Mouse (Mus musculus) liver, embryonic 11.5 days (tissue): ENCODE results near the gene Tbx2. TPM values are rescaled to one million over a fixed set of nuclear protein-coding genes. Genes with fewer than 3 reads are reported as not detected.

ENCODE experiments used
- ATAC-seq: fragments of 200-750 bp; cut with Nextera tagmentation; replicated peaks from 2 replicates; pipeline ENCODE4 v1.8.0; 2017; ENCODE audit warnings: moderate number of reproducible peaks, mild to moderate bottlenecking, moderate TSS enrichment, moderate library complexity; ENCODE audit not compliant: low FRiP score
- DNase-seq: peaks from one replicate; pipeline ENCODE4 v3.0.0-alpha.2; 2017; ENCODE audit warnings: low spot score
- H3K27ac ChIP-seq: fragments of 300-500 bp; sonication (generic); 2 replicates; pipeline ENCODE4 v1.5.1; 2014; ENCODE audit warnings: mild to moderate bottlenecking, low read depth, low read length, control low read depth
- H3K27me3 ChIP-seq: fragments of 300-500 bp; sonication (generic); replicated peaks from 2 replicates; pipeline ENCODE4 v1.6.1; 2014; ENCODE audit warnings: low read length, mixed read lengths; ENCODE audit not compliant: control insufficient read depth, insufficient read depth
- H3K36me3 ChIP-seq: fragments of 300-500 bp; sonication (generic); 2 replicates; pipeline ENCODE4 v1.6.1; 2014; ENCODE audit warnings: mild to moderate bottlenecking, low read length, moderate library complexity, mixed read lengths; ENCODE audit not compliant: control insufficient read depth, insufficient read depth
- H3K4me1 ChIP-seq: fragments of 300-500 bp; sonication (generic); replicated peaks from 2 replicates; pipeline ENCODE4 v1.6.1; 2014; ENCODE audit warnings: low read length, mixed read lengths; ENCODE audit not compliant: control insufficient read depth, insufficient read depth
- H3K4me2 ChIP-seq: fragments of 300-500 bp; sonication (generic); 2 replicates; pipeline ENCODE4 v1.6.1; 2014; ENCODE audit warnings: mild to moderate bottlenecking, control low read depth, moderate library complexity
- H3K4me3 ChIP-seq: fragments of 300-500 bp; sonication (generic); 2 replicates; pipeline ENCODE4 v1.5.1; 2014; ENCODE audit warnings: low read depth, low read length, control low read depth
- H3K9ac ChIP-seq: fragments of 300-500 bp; sonication (generic); 2 replicates; pipeline ENCODE4 v1.6.1; 2014; ENCODE audit warnings: low read depth, low read length, control low read depth
- H3K9me3 ChIP-seq: fragments of 300-500 bp; sonication (generic); 2 replicates; pipeline ENCODE4 v1.6.1; 2016; ENCODE audit warnings: low read length, inconsistent platforms, mixed read lengths; ENCODE audit not compliant: control insufficient read depth
- WGBS: fragments of 180-500 bp; shearing (Covaris S2); extraction: QIAGEN DNeasy Blood & Tissue Kit; methylation state at CpG from one replicate; pipeline ENCODE4 v1.1.7; 2014; 5-methylcytosine and 5-hydroxymethylcytosine counted together
- polyA plus RNA-seq: library from polyadenylated mRNA; unstranded; fragments of >200 nt; fragmentation: Nextera tagmentation; extraction: Ambion mirVana; gene quantifications from 2 replicates; pipeline ENCODE4 v1.2.1, GENCODE M21; 2014

Tbx2 gene
- polyA plus RNA-seq, 1 experiment from 2014 or later: 3.2 TPM

- Histone ChIP-seq H3K9me3 (no peaks in the 10 kb centered on the region), H3K27ac (no peak overlapping the region), H3K9ac (0 out of 2 replicates have a peak overlapping the region, but pooled peaks have one; percentile 12), H3K36me3 (no peaks in the 10 kb centered on the region), H3K27me3 (peaks cover 97% of the 10 kb centered on the region), H3K4me3 (peak overlapping the region; percentile 13), H3K4me2 (peak overlapping the region; percentile 47), H3K4me1 (peaks cover 17% of the 10 kb centered on the region)
- no peak for DNase-seq
- 6% methylated on average over 21 of the region's 21 CpGs for WGBS
- ATAC-seq: no peak
Observed at GRCm38 (mm10) chr11:85840803-85841145, 8.4 kb downstream of the Tbx2 start.

GRCm38 (mm10) chr11:85841211-85841681 is 8.9 kb downstream of the Tbx2 start:
- WGBS: 16% methylated on average over 8 of the region's 8 CpGs
- H3K9ac ChIP-seq: no peak overlapping the region
- ATAC-seq (no peak), DNase-seq (no peak)
- H3K27ac ChIP-seq: no peak overlapping the region
- peaks cover 17% of the 10 kb centered on the region for H3K4me1 ChIP-seq
- no peaks in the 10 kb centered on the region for H3K9me3 ChIP-seq
- peaks cover 97% of the 10 kb centered on the region for H3K27me3 ChIP-seq
- peak overlapping the region; percentile 13; the same call in 1 of the 2 replicates for H3K4me3 ChIP-seq
- peak overlapping the region; percentile 67 for H3K4me2 ChIP-seq
- H3K36me3 ChIP-seq: no peaks in the 10 kb centered on the region

GRCm38 (mm10) chr11:85841980-85842379 is 9.6 kb downstream of the Tbx2 start:
- no peaks in the 10 kb centered on the region for H3K36me3 ChIP-seq
- H3K27me3 ChIP-seq: peaks cover 97% of the 10 kb centered on the region
- no peak overlapping the region for H3K9ac ChIP-seq
- H3K9me3 ChIP-seq: no peaks in the 10 kb centered on the region
- WGBS: under 1% methylated on average over 32 of the region's 32 CpGs
- H3K4me1 ChIP-seq: peaks cover 17% of the 10 kb centered on the region
- no peak overlapping the region for H3K27ac ChIP-seq
- DNase-seq (peak; percentile 71), ATAC-seq (peak; percentile 38)
- peak overlapping the region; percentile 67 for H3K4me2 ChIP-seq
- H3K4me3 ChIP-seq: peak overlapping the region; percentile 39

- Histone ChIP-seq H3K9me3 (no peaks in the 10 kb centered on the region), H3K27me3 (peaks cover 92% of the 10 kb centered on the region), H3K9ac (no peak overlapping the region), H3K4me2 (peak overlapping the region; percentile 81), H3K36me3 (no peaks in the 10 kb centered on the region), H3K4me1 (peaks cover 17% of the 10 kb centered on the region), H3K27ac (no peak overlapping the region), H3K4me3 (peak overlapping the region; percentile 56)
- DNase-seq (no peak), ATAC-seq (no peak)
- 8% methylated on average over 24 of the region's 24 CpGs for WGBS
Observed at GRCm38 (mm10) chr11:85842596-85843346, 10.4 kb downstream of the Tbx2 start.

- Histone ChIP-seq H3K9me3 (no peaks in the 10 kb centered on the region), H3K4me3 (peak overlapping the region; percentile 56), H3K27ac (no peak overlapping the region), H3K9ac (peak overlapping the region; percentile 38; the same call in 1 of the 2 replicates), H3K4me1 (peaks cover 13% of the 10 kb centered on the region), H3K27me3 (peaks cover 90% of the 10 kb centered on the region), H3K36me3 (no peaks in the 10 kb centered on the region), H3K4me2 (peak overlapping the region; percentile 81)
- peak; percentile 79 for DNase-seq
- WGBS: under 1% methylated on average over 18 of the region's 18 CpGs
- ATAC-seq: peak; percentile 30
Observed at GRCm38 (mm10) chr11:85843347-85843692, 11.0 kb downstream of the Tbx2 start.

GRCm38 (mm10) chr11:85844144-85844965 is 12.0 kb downstream of the Tbx2 start:
- Histone ChIP-seq H3K27ac (no peak overlapping the region), H3K36me3 (no peaks in the 10 kb centered on the region), H3K9ac (peak overlapping the region; percentile 38), H3K4me2 (peak overlapping the region; percentile 81), H3K4me3 (peak overlapping the region; percentile 56), H3K4me1 (peaks cover 13% of the 10 kb centered on the region), H3K27me3 (peaks cover 82% of the 10 kb centered on the region), H3K9me3 (no peaks in the 10 kb centered on the region)
- DNase-seq: peak; percentile 84
- peak; percentile 60 for ATAC-seq
- WGBS: under 1% methylated on average over 54 of the region's 54 CpGs

- ATAC-seq: no peak
- Histone ChIP-seq H3K27me3 (peaks cover 76% of the 10 kb centered on the region), H3K9me3 (no peaks in the 10 kb centered on the region), H3K9ac (no peak overlapping the region), H3K4me3 (no peak overlapping the region), H3K4me1 (peaks cover 13% of the 10 kb centered on the region), H3K36me3 (no peaks in the 10 kb centered on the region), H3K4me2 (peak overlapping the region; percentile 81), H3K27ac (no peak overlapping the region)
- DNase-seq: no peak
- WGBS: 37% methylated on average over 5 of the region's 5 CpGs
Observed at GRCm38 (mm10) chr11:85844971-85845370, 12.6 kb downstream of the Tbx2 start.

- WGBS: 41% methylated on average over 5 of the region's 5 CpGs
- Histone ChIP-seq H3K27me3 (peaks cover 66% of the 10 kb centered on the region), H3K27ac (no peak overlapping the region), H3K4me1 (peaks cover 9% of the 10 kb centered on the region), H3K9me3 (no peaks in the 10 kb centered on the region), H3K4me2 (no peak overlapping the region), H3K4me3 (no peak overlapping the region), H3K36me3 (no peaks in the 10 kb centered on the region), H3K9ac (no peak overlapping the region)
- ATAC-seq (no peak), DNase-seq (no peak)
Observed at GRCm38 (mm10) chr11:85845921-85846320, 13.6 kb downstream of the Tbx2 start.
